Mouse (Mus musculus) stomach, postnatal 0 days (tissue): ENCODE measurements around the gene Foxr1.

Source experiments
- CTCF ChIP-seq: IDR thresholded peaks from 2 replicates; pipeline ENCODE4 v1.5.1; 2016; ENCODE audit warnings: antibody characterized with exemption, low read depth, mild to moderate bottlenecking, moderate library complexity
- EP300 ChIP-seq: optimal IDR thresholded peaks from 2 replicates; pipeline ENCODE3; 2016; ENCODE audit warnings: antibody characterized with exemption

DNA sequence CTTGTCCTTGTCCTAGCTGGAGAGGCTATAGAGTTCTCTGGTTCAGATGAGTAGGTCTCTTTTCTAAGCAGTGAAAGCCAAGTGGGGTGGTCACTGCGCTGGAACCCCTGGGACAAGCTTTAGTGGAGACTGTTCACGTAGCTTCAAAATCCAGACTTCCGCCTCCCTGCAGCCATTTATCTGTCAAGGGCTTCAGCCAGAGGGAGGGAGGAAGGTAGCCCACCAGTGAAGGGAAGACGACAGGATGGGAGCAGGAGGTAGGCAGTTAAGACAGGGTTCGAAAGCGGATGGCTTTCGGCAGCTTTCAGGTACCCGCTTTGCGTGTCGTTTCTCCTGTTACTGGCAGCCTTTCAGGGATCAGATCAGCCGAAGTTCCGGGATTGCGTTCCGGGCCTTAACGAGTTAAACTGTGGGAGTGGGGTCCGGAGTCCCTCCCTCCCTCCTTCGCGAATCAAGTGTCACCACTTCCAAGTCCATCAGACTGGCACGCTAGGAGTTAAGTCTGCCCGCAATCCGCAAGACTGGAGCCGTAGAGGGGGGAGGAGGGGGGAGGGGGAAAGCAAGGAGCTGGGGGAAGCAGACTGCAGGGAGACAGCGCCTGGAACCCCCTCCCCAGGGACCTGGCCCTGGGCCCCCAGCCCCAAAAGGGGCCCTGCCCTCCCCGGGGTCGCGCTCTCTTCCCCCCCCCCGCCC lies 37.4 kb upstream of the Foxr1 start:
- TF ChIP-seq CTCF = no peak
- TF ChIP-seq EP300 = no peak
